Mouse (Mus musculus) erythroblast, embryonic 14.5 days (primary cell): ENCODE data around the gene Ranbp3l.

Experiments used
- GATA1 ChIP-seq: IDR thresholded peaks from 2 replicates; pipeline ENCODE4 v1.6.1; 2012; ENCODE audit warnings: low read length, inconsistent platforms, mixed read lengths
- TAL1 ChIP-seq: IDR thresholded peaks from 3 replicates; pipeline ENCODE4 v1.6.1; 2012; ENCODE audit warnings: low read length, inconsistent platforms, mixed read lengths

DNA sequence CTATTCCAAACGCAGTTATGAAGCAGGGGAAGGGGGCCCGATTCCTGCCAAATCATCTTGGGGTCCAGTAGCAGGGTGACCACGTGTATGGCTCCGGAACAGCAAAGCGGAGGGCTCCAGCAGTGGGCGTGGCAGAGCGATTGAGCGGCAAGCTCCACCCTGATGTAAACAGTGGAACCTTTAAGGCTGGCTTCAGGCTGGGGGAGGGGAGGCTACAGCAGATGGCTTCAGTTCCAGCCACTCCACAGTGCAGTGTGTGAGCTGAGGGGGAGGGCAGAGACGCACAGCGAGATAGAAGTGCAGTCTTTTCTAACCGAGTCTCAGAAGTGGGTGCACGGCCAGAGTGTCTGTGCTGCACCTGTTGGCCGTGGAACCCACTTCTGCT lies 126.6 kb downstream of the Ranbp3l start:
- TF ChIP-seq GATA1 (no peak), TAL1 (no peak)
